Mouse (Mus musculus): ENCODE results near the gene Osbp.
"Not testable (repeated sequence)": the region's sequence is repeated elsewhere in the genome, so short reads cannot be mapped to it uniquely, and the experiment has no call there.

Osbp gene

DNA sequence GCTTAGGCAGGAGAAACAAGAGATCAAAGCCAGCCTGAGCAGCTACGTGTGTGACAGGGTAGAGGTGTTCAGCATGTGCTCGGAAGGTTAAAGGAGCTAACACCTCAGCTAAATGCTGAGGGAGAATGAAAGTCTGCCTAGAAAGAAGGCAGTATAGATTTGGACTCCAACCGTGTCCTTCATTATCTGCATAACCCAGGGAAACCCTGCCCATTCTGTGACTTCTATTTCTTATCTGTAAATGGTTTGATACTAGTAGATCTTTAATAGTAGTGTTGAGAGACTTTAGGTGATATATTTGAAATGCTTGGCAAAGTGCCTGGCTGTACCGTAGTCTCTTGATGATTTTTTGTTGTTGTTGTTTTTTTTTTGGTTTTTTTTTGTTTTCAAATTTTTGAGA lies 9.9 kb downstream of the Osbp start:
- no peaks in the 10 kb centered on the region for H3K27me3 ChIP-seq (ENCODE audit: insufficient read depth, low read length)
- peaks cover 5% of the 10 kb centered on the region; the same call in 1 of the 2 replicates for H3K4me1 ChIP-seq (replicated peaks; ENCODE audit: low read depth, low read length)
- H3K36me3 ChIP-seq (ENCODE audit: insufficient read depth, low read length), result peaks cover 100% of the 10 kb centered on the region
- TF ChIP-seq CTCF (conservative IDR thresholded peaks at IDR 0.05; ENCODE audit: low read length) (no peak), POU5F1 (IDR thresholded peaks at IDR 0.05; ENCODE audit: borderline replicate concordance, low read length) (no peak), NANOG (IDR thresholded peaks at IDR 0.05; ENCODE audit: borderline replicate concordance, low read length) (no peak)
- H3K4me3 ChIP-seq (replicated peaks; ENCODE audit: low read length), result no peak overlapping the region
- no peaks in the 10 kb centered on the region for H3K9me3 ChIP-seq (ENCODE audit: low read length)

DNA sequence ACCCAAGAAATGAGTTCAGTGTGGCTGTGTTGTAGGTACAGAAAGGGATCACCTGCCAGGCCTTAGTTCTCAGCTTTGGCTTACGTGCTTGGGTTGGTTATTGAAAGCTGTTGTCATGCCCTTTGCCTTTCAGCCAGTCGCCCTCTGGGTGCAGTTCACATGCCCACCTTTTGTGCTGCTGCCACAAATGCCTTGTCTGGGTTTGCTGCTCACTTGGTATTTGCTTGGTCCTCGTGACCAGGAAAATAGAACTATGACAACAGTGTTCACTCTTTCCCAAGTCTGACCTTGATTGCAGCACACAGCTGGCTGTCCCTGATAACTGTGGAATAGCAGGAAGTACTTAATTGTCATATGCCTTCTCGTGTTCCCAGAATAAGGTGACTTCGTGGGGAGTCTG lies 11.6 kb downstream of the Osbp start:
- Histone ChIP-seq H3K4me3 (replicated peaks; ENCODE audit: low read length) (no peak overlapping the region), H3K36me3 (ENCODE audit: insufficient read depth, low read length) (peaks cover 99% of the 10 kb centered on the region), H3K4me1 (replicated peaks; ENCODE audit: low read depth, low read length) (peaks cover 5% of the 10 kb centered on the region; the same call in 1 of the 2 replicates), H3K27me3 (ENCODE audit: insufficient read depth, low read length) (no peaks in the 10 kb centered on the region), H3K9me3 (ENCODE audit: low read length) (no peaks in the 10 kb centered on the region)
- TF ChIP-seq NANOG (IDR thresholded peaks at IDR 0.05; ENCODE audit: borderline replicate concordance, low read length) (no peak), POU5F1 (IDR thresholded peaks at IDR 0.05; ENCODE audit: borderline replicate concordance, low read length) (no peak), CTCF (conservative IDR thresholded peaks at IDR 0.05; ENCODE audit: low read length) (no peak)

DNA sequence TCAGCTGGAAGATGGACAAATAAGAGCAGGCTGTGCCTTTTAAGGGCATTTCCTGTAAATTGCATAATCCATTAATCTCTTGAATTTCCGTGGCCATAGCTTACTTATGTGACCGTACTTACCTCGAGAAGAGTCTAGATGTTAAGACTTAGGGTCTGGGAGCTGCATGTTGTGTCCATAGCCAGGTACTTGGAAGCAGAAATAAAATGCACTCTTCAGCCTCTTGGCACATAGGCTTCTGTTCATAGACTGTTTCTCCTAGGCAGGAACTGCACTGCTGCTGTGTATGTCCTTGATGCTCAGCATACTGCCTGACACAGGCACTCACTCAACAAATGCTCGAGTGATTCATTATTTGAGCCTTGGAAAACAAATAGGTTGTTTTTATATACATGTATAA lies 14.7 kb downstream of the Osbp start:
- H3K9me3 ChIP-seq (ENCODE audit: low read length), result no peaks in the 10 kb centered on the region
- H3K36me3 ChIP-seq (ENCODE audit: insufficient read depth, low read length), result peaks cover 97% of the 10 kb centered on the region
- H3K4me1 ChIP-seq (replicated peaks; ENCODE audit: low read depth, low read length), result no peaks in the 10 kb centered on the region
- TF ChIP-seq CTCF (conservative IDR thresholded peaks at IDR 0.05; ENCODE audit: low read length) (no peak), NANOG (IDR thresholded peaks at IDR 0.05; ENCODE audit: borderline replicate concordance, low read length) (no peak), POU5F1 (IDR thresholded peaks at IDR 0.05; ENCODE audit: borderline replicate concordance, low read length) (no peak)
- no peaks in the 10 kb centered on the region for H3K27me3 ChIP-seq (ENCODE audit: insufficient read depth, low read length)
- H3K4me3 ChIP-seq (replicated peaks; ENCODE audit: low read length), result no peak overlapping the region

DNA sequence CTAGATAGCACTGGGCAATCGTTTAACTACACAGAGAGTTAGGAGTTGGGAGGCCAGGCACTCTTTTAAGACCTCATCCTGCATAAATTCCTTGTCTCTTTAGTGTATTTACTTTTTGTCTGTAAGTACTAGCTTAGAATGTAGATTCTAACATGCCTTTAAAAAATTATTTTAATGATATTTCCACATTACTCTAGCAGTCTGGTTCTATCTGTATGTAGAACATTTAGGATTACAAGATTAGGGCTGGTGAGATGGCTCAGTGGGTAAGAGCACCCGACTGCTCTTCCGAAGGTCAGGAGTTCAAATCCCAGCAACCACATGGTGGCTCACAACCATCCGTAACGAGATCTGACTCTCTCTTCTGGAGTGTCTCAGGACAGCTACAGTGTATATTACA lies 18.9 kb downstream of the Osbp start:
- not testable (repeated sequence) for H3K9me3 ChIP-seq (ENCODE audit: low read length); H3K27me3 ChIP-seq (ENCODE audit: insufficient read depth, low read length); H3K4me1 ChIP-seq (replicated peaks; ENCODE audit: low read depth, low read length); H3K4me3 ChIP-seq (replicated peaks; ENCODE audit: low read length)
- peaks cover 96% of the 10 kb centered on the region for H3K36me3 ChIP-seq (ENCODE audit: insufficient read depth, low read length)

DNA sequence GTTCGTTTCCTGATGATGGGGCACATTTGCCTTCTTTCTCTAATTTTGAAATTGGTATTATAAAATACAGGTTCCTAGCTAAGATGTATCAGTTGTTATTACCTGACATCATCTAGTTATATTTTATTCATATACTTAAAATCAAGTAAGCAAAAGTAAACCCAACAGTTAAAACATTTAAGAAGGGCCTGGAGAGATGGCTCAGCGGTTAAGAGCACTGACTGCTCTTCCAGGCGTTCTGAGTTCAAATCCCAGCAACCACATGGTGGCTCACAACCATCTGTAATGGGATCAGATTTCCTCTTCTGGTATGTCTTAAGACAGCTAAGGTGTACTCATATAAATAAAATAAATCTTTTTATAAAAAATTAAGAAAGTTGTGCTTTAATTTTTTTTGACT lies 22.1 kb downstream of the Osbp start:
- Histone ChIP-seq H3K4me1 (replicated peaks; ENCODE audit: low read depth, low read length) (peaks cover 19% of the 10 kb centered on the region), H3K27me3 (ENCODE audit: insufficient read depth, low read length) (no peaks in the 10 kb centered on the region), H3K4me3 (replicated peaks; ENCODE audit: low read length) (no peak overlapping the region), H3K36me3 (ENCODE audit: insufficient read depth, low read length) (peaks cover 97% of the 10 kb centered on the region), H3K9me3 (ENCODE audit: low read length) (no peaks in the 10 kb centered on the region)
- TF ChIP-seq POU5F1 (IDR thresholded peaks at IDR 0.05; ENCODE audit: borderline replicate concordance, low read length), result no peak
- TF ChIP-seq CTCF (conservative IDR thresholded peaks at IDR 0.05; ENCODE audit: low read length), result no peak
- no peak for TF ChIP-seq NANOG (IDR thresholded peaks at IDR 0.05; ENCODE audit: borderline replicate concordance, low read length)

DNA sequence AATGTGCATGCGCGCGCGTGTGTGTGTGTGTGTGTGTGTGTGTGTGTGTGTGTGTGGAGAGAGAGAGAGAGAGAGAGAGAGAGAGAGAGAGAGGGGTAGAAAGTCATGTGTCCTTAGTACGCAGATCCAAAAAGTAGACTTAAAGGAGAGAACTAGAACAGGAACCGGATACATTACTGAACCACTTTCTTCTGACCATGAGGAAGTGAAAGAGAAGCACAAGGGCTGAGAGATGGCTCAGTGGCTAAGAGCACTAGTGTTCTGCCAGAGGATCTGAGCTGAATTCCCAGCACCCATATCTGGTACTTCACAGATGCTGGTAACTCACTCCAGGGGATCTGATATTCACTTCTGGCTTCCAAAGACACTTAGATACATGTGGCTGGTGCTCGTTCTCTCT lies 23.6 kb downstream of the Osbp start:
- peaks cover 94% of the 10 kb centered on the region for H3K36me3 ChIP-seq (ENCODE audit: insufficient read depth, low read length)
- H3K4me1 ChIP-seq (replicated peaks; ENCODE audit: low read depth, low read length), result peaks cover 25% of the 10 kb centered on the region
- no peak for TF ChIP-seq NANOG (IDR thresholded peaks at IDR 0.05; ENCODE audit: borderline replicate concordance, low read length)
- TF ChIP-seq POU5F1 (IDR thresholded peaks at IDR 0.05; ENCODE audit: borderline replicate concordance, low read length), result no peak
- no peak for TF ChIP-seq CTCF (conservative IDR thresholded peaks at IDR 0.05; ENCODE audit: low read length)
- no peak overlapping the region for H3K4me3 ChIP-seq (replicated peaks; ENCODE audit: low read length)
- no peaks in the 10 kb centered on the region for H3K27me3 ChIP-seq (ENCODE audit: insufficient read depth, low read length)
- H3K9me3 ChIP-seq (ENCODE audit: low read length), result no peaks in the 10 kb centered on the region

DNA sequence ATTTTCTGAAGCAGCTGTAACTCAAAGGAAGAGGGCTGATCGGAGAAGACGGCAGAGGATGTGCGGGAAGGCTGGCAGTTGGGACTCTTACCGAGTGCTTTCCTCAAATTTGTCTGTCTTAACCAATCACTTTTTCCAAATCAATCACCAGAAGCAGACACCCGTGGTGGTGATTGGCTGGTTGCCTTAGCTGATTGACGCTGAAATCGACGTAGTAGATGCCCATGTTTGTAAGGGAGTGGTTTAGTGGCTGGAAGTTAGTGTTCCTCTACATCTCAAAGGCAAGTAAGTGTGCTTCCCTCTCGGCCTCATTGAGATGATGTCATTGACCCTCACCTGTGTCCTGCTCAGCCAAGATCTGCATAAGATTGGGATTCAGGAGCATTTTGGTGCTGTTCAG lies 26.3 kb downstream of the Osbp start:
- Histone ChIP-seq H3K27me3 (ENCODE audit: insufficient read depth, low read length) (no peaks in the 10 kb centered on the region), H3K36me3 (ENCODE audit: insufficient read depth, low read length) (peaks cover 83% of the 10 kb centered on the region), H3K9me3 (ENCODE audit: low read length) (no peaks in the 10 kb centered on the region), H3K4me3 (replicated peaks; ENCODE audit: low read length) (no peak overlapping the region), H3K4me1 (replicated peaks; ENCODE audit: low read depth, low read length) (peaks cover 44% of the 10 kb centered on the region)
- TF ChIP-seq CTCF (conservative IDR thresholded peaks at IDR 0.05; ENCODE audit: low read length) (no peak), NANOG (IDR thresholded peaks at IDR 0.05; ENCODE audit: borderline replicate concordance, low read length) (no peak), POU5F1 (IDR thresholded peaks at IDR 0.05; ENCODE audit: borderline replicate concordance, low read length) (no peak)

DNA sequence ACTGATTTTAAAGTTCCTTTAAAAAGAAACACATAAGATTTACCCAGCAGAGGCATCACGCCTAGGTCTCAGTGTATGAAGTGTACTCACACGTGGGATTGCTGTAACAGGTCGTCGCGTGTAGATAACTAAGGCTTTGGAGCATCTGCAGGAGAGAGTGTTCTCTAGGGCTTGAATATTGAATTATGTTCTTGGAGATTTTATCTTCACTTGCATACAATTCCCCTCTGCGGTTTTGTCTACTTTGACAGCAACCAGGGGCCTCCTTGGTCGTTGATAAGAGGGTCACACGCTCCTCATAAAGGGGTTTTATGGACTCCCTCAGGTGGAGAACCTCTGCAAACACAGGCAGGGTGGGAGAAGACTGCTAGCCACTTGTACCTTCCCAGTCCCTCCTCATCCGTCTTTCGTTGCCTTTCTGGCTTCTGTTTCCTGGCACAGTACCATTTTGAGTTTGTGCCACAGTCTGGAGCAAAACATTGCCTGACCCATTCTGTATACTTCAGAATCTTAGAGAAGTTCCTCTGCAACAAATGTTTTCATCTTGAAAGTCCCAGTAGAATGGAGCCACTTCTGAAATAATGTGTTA lies 26.8 kb downstream of the Osbp start:
- no peak overlapping the region for H3K4me3 ChIP-seq (replicated peaks; ENCODE audit: low read length)
- no peak for TF ChIP-seq NANOG (IDR thresholded peaks at IDR 0.05; ENCODE audit: borderline replicate concordance, low read length)

DNA sequence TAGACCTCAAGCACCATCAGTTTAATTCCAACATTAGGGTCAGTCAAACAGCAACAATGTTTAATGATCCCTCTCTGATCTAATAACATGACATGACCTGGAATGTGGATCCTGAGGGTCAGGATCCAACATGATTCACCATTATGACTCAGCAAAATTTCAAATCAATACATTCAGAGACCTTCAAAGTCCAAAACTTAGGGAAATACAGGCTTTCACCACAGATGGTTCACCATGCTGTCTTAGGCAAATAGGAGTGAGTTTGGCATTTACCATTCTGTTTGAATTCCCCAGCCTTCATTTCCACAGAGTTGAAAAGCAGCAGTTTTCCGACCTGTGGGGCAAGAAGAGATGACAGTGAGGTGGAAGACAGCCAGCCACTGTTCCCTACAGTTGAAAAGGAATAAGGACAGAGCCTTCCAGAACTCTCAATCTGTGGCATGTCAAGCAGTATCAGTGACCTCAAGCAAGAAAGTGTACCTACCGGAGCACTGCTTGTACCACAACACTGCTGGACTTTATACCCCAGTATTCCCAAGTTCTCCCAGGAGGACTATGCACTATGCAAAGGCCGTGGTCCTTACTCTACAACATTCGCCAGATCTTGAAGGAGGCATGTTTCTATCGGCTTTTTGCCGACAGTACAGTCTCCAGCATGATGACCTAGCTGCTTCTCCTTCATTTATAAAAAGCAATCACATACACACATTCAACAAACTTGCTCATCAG lies 29.1 kb downstream of the Osbp start:
- TF ChIP-seq POU5F1 (IDR thresholded peaks at IDR 0.05; ENCODE audit: borderline replicate concordance, low read length) (no peak), CTCF (conservative IDR thresholded peaks at IDR 0.05; ENCODE audit: low read length) (no peak), NANOG (IDR thresholded peaks at IDR 0.05; ENCODE audit: borderline replicate concordance, low read length) (no peak)
- H3K4me1 ChIP-seq (replicated peaks; ENCODE audit: low read depth, low read length), result peaks cover 55% of the 10 kb centered on the region
- peaks cover 55% of the 10 kb centered on the region for H3K36me3 ChIP-seq (ENCODE audit: insufficient read depth, low read length)

More for the DNA sequence above, 26.8 kb downstream of the Osbp start:
- no peaks in the 10 kb centered on the region for H3K9me3 ChIP-seq (ENCODE audit: low read length)
- H3K4me1 ChIP-seq (replicated peaks; ENCODE audit: low read depth, low read length), result peaks cover 44% of the 10 kb centered on the region
- no peaks in the 10 kb centered on the region for H3K27me3 ChIP-seq (ENCODE audit: insufficient read depth, low read length)
- peaks cover 78% of the 10 kb centered on the region for H3K36me3 ChIP-seq (ENCODE audit: insufficient read depth, low read length)

More for the DNA sequence above, 29.1 kb downstream of the Osbp start:
- H3K27me3 ChIP-seq (ENCODE audit: insufficient read depth, low read length), result no peaks in the 10 kb centered on the region
- H3K9me3 ChIP-seq (ENCODE audit: low read length), result no peaks in the 10 kb centered on the region
- H3K4me3 ChIP-seq (replicated peaks; ENCODE audit: low read length), result no peak overlapping the region

Data from E14TG2a.4 (cell line).